Mouse (Mus musculus) mature B cell (primary cell): Measurements from ENCODE around the gene Cebpe.

Source experiments
- in situ Hi-C: fragments of 300-500 bp; cut with MboI; formaldehyde crosslinking; loops from 2 replicates; pipeline ENCODE4 v1.14.3; 2019

The Cebpe gene

DNA sequence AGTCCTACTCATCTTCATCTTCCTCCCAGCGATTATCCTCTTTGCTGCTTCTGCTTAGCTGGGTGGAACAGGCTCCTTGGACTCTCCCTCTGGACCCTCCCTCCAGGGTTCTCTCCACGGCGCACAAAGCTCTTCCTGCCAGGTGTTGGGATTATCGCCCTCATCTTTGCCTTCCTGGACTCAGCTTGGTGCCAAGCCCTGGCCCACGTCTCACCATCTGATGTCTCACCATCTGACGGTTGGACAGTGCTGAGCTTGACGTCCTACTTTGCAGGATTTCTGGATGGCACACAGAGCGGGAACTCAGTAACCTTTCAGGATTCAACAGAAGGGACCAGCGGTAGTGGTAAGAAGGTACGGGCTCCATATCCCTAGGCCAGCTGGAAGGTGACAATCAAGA is 9.7 kb upstream of the Cebpe start:
- in situ Hi-C loops, result no loop called here

DNA sequence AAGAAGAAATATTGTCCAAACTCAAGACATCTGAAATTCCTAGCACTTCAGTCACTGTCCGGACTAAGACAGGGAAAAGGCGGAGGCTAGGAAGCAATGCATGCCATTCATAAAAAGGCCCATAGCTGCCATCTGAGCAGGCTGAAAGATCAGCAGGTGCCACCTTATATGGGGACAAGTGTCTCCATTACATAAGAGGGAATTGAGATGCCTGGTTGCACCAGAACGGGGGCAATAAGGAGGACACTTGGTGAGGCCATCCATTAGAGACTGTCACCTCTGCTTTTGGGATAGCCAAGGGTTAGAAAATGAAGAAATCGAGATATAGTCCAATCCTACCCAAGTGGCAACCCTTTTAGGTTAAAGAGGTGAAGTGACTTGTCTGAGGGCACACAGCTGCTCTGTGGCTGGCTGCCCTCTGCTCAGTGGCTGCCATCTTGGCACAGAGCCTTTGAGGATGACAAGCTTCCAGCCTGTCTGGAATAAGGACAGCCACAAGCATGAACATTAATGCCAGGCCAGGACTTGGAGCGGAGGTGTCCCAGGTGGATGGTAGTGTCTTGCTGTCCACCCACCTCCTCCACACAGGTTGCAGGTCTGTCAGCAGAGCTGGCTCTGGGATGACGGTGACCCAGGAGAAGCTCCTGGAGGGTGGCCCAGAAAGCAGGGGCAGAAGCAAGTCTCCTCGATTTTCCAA is 8.8 kb upstream of the Cebpe start:
- in situ Hi-C loops, result no loop called here

DNA sequence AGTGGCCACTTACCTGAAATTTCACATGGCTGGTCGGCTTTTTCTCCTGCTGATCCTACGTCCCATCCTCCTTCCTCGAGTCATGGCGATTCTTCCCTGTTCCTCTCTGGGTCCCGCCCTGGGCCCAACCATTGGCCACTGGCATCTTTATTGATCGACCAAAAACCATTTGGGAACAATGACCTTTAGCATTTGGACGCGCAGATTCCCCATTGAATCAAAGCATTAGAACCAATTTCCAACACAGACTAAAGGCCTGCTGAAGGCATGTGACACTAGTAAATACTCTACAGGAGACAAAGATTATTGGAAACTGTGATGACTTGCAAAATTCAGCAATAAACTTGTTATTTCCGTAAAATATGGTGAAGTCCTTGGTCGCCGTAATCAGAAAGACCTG is 8.1 kb upstream of the Cebpe start:
- in situ Hi-C loops, result no loop called here

DNA sequence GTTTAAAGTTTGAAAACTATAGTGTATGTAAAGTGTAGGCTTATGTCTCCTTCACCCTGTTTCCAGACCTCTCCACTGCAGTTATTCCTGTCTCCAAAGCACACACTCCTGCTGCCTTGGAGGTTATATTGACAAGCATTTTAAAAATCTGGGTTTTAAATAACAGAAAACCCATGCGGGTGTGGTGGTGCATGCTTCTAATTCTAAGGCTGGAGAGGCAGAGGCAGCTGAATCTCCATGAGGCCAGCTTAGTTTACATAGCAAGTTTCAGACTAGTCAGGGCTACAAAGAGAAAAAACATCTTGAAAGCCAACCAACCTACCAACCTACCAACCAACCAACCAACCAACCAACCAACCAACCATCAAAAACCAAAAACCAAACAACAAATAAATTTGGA is 3.4 kb upstream of the Cebpe start:
- in situ Hi-C loops, result no loop called here

DNA sequence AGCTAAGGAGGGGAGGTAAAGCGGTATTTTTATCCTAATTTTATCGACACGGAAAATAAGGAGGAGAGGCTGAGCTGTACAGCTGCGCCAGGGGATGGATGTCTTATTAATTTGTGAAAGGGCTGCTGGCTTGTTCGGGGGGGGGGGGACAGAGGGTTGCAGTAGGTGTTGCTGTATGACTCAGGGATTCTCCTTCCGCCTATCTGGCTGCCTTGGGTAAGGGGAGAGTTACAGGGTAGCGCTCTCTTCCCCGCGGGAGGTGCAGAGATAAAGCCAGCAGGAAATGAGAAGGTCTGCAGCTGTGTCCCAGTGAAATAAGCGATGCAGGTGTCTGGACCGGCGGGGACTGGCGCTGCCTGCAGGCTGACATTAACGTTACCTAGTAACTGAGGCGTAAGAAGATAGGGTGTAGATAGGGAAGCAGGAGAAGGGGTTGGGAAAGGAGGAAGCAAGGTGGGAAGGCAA is 2.7 kb upstream of the Cebpe start:
- in situ Hi-C loops, result no loop called here

DNA sequence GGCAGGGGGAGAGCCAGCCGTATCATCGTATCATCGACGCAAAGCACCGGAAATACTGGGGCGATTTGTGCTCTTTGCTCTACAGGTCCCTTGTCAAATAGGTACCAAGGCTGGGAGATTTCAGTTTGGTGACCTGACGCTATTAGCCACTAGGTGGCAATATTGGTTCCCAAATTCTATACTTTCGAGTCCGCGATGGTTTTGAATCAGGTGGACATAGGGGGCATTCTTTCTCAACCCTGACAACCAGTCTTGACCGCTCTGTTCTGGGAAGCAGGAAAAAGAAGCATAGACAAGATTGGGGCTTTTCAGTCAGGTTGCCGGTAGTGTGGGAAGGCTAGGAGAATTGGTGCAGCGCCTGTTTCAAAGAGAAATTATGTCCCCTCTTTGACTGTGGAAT is 2.1 kb upstream of the Cebpe start:
- in situ Hi-C loops, result no loop called here

DNA sequence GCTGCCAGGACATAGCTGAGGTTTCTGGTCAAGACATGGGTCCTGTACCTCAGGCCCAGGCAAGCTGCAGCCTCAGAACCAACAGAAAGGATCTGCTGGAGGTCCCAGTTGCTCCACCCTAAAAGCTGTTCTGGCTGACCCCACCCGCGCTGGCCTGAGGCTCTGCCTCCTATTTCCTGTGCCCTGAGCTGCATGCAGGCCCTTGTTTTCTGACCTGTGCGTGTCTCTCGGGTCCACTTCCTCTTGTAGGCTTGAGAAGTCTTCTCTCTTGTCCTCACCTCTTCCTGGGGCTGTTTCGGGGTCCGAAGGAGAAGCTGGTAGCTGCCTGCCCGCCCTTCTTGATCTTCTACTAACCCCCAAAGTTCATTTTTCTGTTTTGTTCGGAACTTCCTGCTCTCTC is 887 bp upstream of the Cebpe start:
- in situ Hi-C loops, result no loop called here

DNA sequence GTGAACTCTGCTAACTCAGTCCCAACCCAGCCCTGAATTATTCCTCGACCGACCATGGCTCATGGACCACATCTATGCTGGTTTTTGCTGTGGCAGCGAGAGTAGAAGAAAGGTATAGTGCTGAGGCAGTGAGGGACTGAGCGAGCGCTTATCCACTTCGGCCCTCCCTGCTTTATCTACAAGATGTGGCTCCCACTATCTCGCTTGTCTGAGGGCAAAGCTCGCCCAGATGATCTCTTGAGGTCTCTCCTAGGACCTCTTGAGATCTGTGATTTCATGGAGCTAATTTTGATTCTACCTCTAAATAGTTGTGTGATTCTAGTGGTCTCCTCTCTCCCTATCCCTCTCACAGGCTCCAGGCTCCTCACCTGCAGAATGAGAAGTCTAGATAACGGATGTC is 2.9 kb downstream of the Cebpe start:
- in situ Hi-C loops, result no loop called here

DNA sequence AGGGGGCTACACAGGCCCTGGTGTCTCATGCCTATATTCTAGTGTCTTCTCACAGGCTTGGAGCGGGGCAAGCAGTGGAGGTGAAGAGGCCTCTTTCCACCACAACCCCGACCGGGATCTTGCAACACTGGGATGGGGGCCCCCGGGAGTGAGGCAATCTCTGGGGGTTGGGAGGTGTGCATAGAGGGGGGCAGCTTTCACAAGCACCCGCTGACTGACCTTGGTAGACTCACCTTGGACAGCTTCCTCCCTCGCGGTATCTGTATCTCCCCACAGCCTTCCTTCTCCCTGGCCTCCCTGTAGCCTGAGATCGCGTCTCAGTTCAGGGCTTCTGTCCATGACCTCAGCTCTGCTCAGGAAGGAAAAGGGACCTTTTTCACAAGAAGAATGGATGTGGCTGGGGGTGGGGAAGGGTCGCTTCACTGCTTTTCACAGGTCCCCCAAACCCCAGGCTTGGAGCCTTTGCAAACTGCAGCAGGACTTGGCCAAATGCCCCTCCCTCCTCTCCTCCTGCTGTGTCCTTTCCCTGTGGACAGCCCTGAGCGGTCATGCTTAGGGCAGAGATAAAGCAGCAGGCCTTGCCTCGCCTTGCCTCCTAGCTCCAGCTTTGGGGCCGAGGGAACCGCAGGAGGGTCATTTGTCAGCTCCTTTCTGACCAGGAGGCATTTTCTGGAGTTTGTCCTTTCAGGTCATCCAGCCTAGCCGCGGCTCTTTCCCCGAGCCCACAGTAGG is 5.2 kb downstream of the Cebpe start:
- in situ Hi-C loops, result no loop called here

DNA sequence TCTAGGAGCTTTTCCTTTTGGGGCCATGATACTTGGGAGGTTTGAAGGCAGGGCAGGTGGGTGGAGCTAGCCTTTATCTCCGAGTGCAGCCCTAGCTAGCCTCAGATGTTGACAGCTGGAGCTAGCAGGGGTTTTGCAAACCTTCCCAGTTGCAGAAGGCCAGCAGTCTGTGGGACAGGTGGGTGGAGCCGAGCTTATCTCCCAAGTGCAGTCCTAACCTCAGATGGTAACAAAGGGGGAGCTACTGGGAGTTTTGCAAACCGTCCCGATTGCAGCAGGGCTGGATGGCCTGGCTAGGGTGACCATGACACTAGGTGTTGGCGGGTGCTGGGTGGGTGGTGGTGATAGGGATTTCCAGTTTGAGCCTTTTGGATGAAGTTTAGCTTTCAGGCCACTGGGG is 6.1 kb downstream of the Cebpe start:
- in situ Hi-C loops, result no loop called here

DNA sequence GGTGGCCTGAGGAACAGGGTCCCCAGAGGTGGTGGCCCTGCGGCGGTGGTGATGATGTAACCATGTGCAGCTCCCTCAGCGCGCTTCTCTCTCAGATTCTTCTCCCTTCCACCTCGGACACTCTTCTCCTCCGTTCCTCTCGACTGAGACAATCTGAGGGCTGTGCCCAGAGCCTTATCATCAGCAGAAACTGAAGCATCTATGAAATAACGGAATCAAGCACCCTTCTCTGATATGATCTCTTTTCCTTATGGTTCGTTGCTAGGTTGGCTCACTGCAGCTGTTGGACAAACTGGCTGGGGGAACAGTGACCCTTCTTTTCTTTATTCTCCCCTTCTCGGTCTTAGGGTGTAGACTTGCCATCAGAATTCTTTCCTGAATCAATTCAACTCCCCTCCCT is 8.8 kb downstream of the Cebpe start:
- in situ Hi-C loops, result no loop called here

DNA sequence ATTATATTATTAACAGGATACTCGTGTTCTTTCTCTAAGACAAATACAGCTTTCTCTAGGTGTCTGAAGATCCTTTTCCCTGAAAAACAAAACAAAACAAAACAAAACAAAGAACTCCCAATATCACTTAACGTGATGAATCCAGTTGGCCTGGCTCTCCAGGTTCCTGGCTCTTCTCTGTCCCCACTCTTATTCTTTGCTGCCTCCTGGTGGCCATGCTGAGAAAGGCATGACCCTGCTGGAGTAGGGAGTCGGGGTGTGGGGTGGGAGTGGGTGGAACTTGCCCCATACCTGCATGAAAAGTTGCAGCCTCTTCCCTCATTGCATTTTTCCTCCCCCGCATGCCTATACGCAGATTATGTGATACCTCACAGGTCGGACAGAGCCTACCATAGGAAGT is 10.7 kb downstream of the Cebpe start:
- in situ Hi-C loops, result no loop called here

DNA sequence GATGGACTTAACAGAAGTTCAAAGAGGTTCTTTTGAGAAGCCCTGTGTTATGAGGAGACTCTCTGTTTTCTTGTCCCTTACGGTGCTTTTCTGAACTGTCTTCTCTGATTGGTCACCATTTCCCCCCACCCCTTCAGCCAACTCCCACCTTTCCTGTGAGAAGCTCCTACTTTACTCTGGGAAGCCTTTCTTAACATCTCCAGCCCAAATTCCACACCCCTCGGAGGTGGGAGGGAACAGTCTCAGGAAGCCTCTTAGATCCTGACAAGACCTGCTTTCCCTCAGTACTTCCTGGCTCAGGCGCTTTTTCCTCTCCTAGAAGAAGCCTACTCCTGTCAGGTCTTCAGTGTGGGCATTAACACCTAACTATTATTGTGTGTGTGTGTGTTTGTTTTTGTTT is 12.4 kb downstream of the Cebpe start:
- in situ Hi-C loops, result no loop called here

DNA sequence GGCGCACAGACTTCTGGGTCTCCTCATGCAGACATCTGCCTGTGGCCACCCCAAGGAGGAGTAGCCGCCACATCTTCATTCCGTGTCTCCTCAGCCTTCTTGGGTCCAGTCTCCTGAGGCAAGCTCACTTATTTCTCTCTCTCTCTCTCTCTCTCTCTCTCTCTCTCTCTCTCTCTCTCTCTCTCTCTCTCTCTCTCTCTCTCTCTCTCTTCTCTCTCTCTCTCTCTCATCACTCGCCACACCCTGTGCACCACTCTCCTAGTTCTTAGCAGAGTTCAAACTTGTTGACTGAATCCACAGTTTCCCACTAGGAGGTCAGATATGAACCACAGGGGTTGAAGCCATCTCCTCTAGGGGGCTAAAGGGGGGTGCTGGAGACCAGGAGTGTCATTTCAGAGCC is 13.2 kb downstream of the Cebpe start, which contains the start of gene Gm29776:
TSS of gene Gm29776 (minus strand) at position 101 of the 400 bp plus-strand sequence.
- in situ Hi-C loops, result no loop called here

DNA sequence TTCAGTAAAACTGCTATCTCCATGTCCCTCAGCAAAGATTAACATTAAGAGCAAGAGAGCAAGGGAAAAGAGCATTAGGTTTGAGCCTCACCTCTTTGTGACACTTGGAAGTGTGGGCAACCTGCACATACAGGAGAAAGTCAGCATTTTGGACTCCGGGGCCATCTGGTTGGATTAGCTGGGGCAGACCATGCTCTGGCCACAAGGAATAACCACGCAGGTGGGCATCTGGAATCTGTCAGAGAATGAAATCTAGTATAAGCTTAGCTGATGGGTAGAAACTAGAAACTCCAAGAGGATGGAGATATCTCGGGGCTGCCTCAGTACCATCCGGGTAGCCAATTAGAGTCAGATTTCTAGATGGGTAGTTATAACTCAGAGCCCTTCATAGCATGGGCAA is 15.2 kb downstream of the Cebpe start:
- in situ Hi-C loops, result no loop called here

DNA sequence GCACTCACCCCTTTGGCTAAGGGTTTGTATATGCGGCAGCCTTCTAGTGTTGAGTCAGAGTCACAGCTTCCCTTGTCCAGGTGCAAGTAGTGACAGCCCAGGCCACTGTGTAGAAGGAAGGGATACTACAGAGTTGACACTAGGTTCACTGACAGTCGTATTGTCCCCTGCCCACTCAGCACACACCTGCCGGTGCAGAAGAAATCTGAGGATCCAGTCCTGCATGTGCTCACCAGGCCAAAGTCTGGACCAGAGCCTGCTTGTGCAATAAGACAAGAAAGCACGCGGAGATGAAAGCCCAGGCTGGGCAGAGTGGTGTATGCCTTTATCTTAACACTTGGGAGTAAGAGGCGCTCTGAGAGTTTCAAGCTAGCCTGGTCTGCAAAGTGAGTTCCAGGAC is 16.9 kb downstream of the Cebpe start:
- in situ Hi-C loops, result no loop called here

DNA sequence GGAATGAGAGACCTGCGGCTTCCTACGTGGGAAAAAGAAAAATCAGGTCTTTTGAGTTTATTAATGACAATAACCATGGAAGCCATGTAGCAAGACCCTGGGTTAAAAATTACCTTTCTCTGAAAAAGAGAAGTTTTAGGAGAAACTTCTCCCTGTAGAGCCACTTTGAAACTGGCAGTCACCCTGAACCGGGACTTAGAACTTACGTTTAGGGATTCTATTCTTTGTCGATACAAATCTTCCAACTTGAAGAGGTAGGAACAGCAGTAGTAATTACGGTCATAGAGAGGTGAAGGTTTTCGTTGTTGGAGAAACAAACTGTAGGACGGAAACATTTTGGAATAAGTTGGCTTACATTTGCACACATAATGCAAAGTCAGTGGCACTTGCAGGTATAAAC is 24.7 kb downstream of the Cebpe start:
- in situ Hi-C loops, result no loop called here

DNA sequence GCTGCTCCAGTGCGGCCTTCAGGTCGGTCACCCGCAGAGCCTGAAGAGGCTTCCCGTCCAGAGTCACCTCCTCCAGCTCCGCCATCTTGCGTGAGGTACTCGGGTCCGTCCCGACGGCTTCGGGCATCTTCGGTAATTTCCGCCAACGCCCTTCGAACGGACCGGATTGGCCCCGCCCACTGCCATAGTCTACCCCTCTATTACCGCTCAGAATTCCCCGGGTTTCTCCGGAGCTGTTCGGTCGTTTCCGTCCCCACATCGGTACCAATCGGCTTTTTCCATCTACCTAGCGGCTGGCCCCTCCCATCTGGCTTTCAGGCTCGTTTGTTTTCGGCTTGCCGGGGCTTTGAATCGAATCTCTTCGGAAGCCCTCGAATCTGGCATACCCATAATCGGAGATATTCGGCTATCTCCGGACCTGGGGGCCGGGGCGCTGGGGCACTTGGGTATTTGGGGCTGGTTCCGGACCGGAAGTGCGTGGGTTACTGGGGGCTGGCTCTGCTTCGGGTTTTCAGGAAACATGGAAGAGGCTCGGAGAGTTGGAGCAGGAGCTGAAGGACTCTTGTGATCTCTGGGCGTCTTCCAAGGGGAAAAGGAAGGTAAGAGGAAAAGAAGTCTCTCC is 25.3 kb downstream of the Cebpe start, which contains the start of gene Acin1:
TSS of gene Acin1 (minus strand) at position 410 of the 622 bp plus-strand sequence.
- in situ Hi-C loops, result no loop called here

DNA sequence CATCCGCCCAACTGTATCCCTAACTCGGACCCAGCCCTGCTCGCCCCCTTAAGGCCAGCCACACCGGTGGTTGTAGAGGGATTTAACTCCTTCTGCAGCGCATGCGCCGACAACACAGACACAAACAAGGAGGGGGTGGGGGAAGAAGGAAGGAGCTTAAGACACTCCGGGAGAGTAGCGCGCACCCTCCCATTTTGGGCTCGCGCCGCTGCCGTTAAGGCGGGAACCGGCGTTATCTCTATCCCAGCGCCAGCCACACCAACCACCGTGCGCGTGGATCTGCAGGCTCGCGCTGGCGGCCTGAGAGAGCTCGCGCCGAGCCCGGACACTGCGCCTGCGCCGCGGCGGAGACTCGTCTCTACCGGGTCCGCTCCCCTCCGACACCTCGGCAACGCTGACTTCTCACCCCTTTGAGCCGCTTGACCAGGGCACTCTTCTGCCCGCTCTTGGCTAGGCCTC is 25.9 kb downstream of the Cebpe start, which contains the start of gene 1700123O20Rik:
TSS of gene 1700123O20Rik (plus strand) at position 154 of the 459 bp plus-strand sequence.
- in situ Hi-C loops, result no loop called here

DNA sequence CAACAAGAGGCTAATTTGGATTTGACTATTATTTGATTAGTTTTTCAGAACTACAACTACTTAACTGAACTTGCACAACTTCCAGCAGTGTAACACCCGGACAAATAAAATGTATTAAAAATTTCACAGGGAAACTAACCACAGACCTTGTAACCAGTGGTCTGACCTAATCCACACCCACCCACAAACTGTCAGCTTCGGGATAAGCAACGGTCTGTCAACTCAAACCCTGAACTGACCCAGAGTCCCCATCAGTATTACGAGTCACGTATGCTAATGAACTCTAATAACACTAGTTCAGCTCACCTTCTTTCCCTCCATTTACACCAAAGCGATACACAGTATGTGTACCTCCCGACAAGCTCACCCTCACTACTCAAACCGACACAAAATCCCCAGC is 26.5 kb downstream of the Cebpe start:
- in situ Hi-C loops, result no loop called here

DNA sequence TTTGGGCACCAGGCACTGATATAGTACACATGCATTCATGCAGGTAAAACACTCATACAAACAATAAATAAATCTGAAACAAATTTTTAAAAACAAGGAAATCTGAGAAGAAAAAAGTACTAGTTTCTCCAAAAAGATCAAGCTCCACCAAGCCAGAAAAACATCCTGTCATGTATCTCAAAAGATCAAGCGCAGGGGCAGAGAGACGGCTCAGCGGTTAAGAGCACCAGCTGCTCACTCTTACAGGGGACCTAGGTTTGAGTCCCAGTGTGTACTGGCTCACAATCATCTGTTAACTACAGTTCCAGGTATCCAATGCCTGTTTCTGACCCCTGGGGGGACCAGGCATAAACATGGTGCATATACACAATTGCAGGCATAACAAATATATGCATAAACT is 29.6 kb downstream of the Cebpe start:
- in situ Hi-C loops, result no loop called here

DNA sequence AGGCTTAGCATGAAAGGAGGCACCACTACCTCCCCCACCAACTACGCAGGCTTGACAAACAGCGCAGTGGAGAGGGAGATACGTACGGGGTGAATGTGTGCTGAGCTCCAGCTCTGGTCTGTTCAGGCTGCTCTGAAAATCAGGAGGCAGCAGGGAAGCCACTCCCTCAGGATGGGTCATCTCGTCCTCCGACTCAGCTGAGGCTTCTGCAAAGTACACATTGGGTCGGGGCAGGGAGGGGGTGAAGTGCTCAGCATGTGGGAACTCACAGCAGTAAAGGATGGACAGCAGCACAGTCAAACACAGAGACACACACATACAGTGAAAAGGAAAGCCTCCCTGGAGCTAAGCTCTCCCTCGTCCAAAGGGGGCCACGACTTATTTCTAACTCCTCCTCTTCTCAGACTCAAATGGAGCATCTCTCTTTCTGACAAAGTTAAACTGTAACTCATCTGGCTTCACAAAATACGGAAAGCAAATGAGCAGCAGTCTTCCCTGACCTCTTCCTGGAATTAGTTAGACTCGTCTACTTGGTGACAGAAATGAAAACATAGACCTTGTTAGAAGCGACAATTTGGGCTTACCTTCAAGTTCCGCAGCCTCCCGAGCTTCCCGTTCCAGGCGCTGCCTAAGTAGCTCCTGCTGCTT is 33.2 kb downstream of the Cebpe start:
- in situ Hi-C loops, result no loop called here
